Mouse (Mus musculus) v-Abl transformed pro-B cells (cell line): ENCODE measurements at regions not wholly inside any gene's neighbourhood (a gene's known extent, or its start where the extent isn't known, plus 50 kb on each side); places are given as distances from the start of the nearest gene placed in this dataset.

Source experiments
- in situ Hi-C, 2 experiments: fragments of 400-800 bp; cut with MboI; formaldehyde crosslinking; loops; one replicate each; pipeline ENCODE4 v1.15.1; 2025; ENCODE audit not compliant: unreplicated experiment in 2 of 2

- in situ Hi-C loops, result no loop called here
These were observed 313.8 kb downstream of the Nucb2 start for GRCm38 (mm10) chr7:116817991-116818390.

GRCm38 (mm10) chr7:116820613-116821012 lies 316.4 kb downstream of the Nucb2 start:
- in situ Hi-C loops, result no loop called here

- in situ Hi-C loops, result no loop called here
These were observed 338.7 kb downstream of the Nucb2 start for GRCm38 (mm10) chr7:116842894-116843293.

- in situ Hi-C loops, result no loop called here
These were observed 343.9 kb downstream of the Nucb2 start for GRCm38 (mm10) chr7:116847846-116848730.

GRCm38 (mm10) chr7:116853351-116853750 lies 349.2 kb downstream of the Nucb2 start:
- in situ Hi-C loops, result no loop called here

- in situ Hi-C loops, result no loop called here
These were observed 353.0 kb downstream of the Nucb2 start for GRCm38 (mm10) chr7:116857141-116857540.

GRCm38 (mm10) chr7:116857744-116858143 lies 353.6 kb downstream of the Nucb2 start:
- in situ Hi-C loops, result no loop called here

- in situ Hi-C loops, result no loop called here
These were observed 378.2 kb downstream of the Nucb2 start for GRCm38 (mm10) chr7:116882268-116882964.

- in situ Hi-C loops, result no loop called here
These were observed 389.7 kb downstream of the Nucb2 start for GRCm38 (mm10) chr7:116893846-116894245.

- in situ Hi-C loops, result loop anchor here in 1 of 2 experiments (25.0 kb wide), 1 partner anchor 203 kb away; no protein-coding TSS in a partner anchor
These were observed 411.6 kb downstream of the Nucb2 start for GRCm38 (mm10) chr7:116915797-116916196.

- in situ Hi-C loops, result loop anchor here in 1 of 2 experiments (25.0 kb wide), 1 partner anchor 206 kb away; no protein-coding TSS in a partner anchor
These were observed 413.9 kb downstream of the Nucb2 start for GRCm38 (mm10) chr7:116917921-116918670.

GRCm38 (mm10) chr7:116946448-116946847 lies 434.3 kb upstream of the Xylt1 start:
- in situ Hi-C loops, result no loop called here

- in situ Hi-C loops, result no loop called here
These were observed 421.4 kb upstream of the Xylt1 start for GRCm38 (mm10) chr7:116959196-116959895.

GRCm38 (mm10) chr7:116963839-116964238 lies 416.9 kb upstream of the Xylt1 start:
- in situ Hi-C loops, result no loop called here

GRCm38 (mm10) chr7:116991351-116991750 lies 389.4 kb upstream of the Xylt1 start:
- in situ Hi-C loops, result loop anchor here in 1 of 2 experiments (10.0 kb wide), 1 partner anchor 893 kb away; no protein-coding TSS in a partner anchor

- in situ Hi-C loops, result loop anchor here in 1 of 2 experiments (10.0 kb wide), 1 partner anchor 893 kb away; no protein-coding TSS in a partner anchor
These were observed 388.6 kb upstream of the Xylt1 start for GRCm38 (mm10) chr7:116992166-116992565.

- in situ Hi-C loops, result loop anchor here in 1 of 2 experiments (10.0 kb wide), 1 partner anchor 889 kb away; no protein-coding TSS in a partner anchor
These were observed 385.0 kb upstream of the Xylt1 start for GRCm38 (mm10) chr7:116995770-116996169.

- in situ Hi-C loops, result no loop called here
These were observed 377.6 kb upstream of the Xylt1 start for GRCm38 (mm10) chr7:117003167-117003566.

GRCm38 (mm10) chr7:117018349-117018748 lies 362.4 kb upstream of the Xylt1 start:
- in situ Hi-C loops, result no loop called here

- in situ Hi-C loops, result no loop called here
These were observed 359.1 kb upstream of the Xylt1 start for GRCm38 (mm10) chr7:117021716-117022115.
